ENCODE assay signal across 8 mouse cellular contexts in the genomic region with DNA sequence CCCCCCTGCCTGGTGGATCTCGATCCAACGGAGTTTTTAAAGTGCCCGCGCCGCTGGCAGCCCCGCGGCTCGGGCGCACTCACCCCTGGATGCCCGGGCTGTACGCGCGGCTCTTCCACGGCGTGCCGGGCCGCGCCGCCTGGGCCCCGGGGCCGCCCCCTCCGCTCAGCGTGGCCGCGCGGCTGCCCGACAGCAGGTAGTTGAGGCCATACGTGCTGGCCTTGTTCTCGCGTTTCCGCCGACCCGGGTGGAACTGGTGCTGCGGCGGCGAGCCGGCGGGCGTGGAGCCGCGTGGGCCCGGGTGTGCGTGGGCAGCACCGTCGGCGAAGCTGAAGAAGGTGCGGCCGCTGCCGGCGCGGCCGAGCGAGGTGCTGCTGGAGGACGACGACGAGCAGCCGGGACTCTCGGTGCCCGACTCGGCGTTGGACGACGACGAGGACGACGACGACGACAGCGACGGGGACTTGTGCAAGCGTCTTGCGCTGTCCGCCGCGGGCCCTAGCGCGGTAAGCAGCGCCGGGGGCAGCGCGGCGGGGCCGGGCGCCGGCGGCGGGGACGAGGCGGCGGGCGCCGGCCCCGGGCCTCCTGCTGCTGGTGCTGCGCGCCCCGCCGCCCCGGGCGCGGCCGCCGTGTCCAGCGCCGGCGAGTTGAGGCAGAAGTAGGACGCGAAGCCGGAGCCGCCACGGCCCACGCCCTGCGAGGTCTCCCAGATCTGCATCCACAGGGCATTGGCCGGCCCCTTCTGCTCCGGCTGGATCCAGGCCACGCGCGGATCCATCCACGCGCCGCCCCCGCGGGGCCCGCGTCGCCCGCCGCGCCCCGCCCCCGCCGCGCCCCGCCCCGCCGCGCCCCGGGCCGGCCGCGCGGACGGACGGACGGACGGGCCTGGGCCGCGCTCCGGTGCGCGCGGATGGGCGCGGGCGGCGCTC. TPM values are rescaled to one million over a fixed set of nuclear protein-coding genes. Genes with fewer than 3 reads are reported as not detected.
DNase-seq lines count a peak whose midpoint lies in the region; ATAC-seq and TF ChIP-seq lines count a peak whose summit lies in the region.

A gene (plus strand): TSS at position 342 of the 929 bp plus-strand sequence.

- H3K9ac ChIP-seq in hindbrain, embryonic 14.5 days, result peak within 1 kb of the TSS; percentile 90

- no peaks in the 10 kb centered on the region for H3K9me3 ChIP-seq in hindbrain, embryonic 14.5 days (ENCODE audit: control insufficient read depth, low read length)

- intact Hi-C loops in gastrocnemius, adult 2 months (cut with DNase I), result no loop called here

- H3K79me2 ChIP-seq in macrophage (ENCODE audit: inconsistent target), result peaks cover 46% of the 10 kb centered on the region

- H3K36me3 ChIP-seq in hindbrain, embryonic 14.5 days (replicated peaks; ENCODE audit: control insufficient read depth, insufficient read depth), result no peaks in the 10 kb centered on the region; the same call in 1 of the 2 replicates
- no peaks in the 10 kb centered on the region for H3K36me3 ChIP-seq in macrophage (ENCODE audit: inconsistent target)

- DNase-seq in cerebellum, postnatal 14 days, result peak; percentile 81 to 82
- DNase-seq in gastrocnemius, adult 2 months, result peak; percentile 80
- peak; percentile 43 for DNase-seq in hindbrain, embryonic 14.5 days (ENCODE audit: low spot score)
- DNase-seq in left cerebral cortex, adult 8-10 months (ENCODE audit: low spot score in 2 of 2), result peak in 1 of 2 experiments; percentile 54
- peak; percentile 63 for DNase-seq in right cerebral cortex, postnatal 14 days
- DNase-seq in c-Kit-positive CD71-positive TER-119-positive erythroid progenitor cells, embryonic 14.5 days (ENCODE audit: low spot score), result no peak

- H3K27ac ChIP-seq in gastrocnemius, adult 2 months, result peak within 1 kb of the TSS; percentile 99
- peak within 1 kb of the TSS; percentile 98 for H3K27ac ChIP-seq in hindbrain, embryonic 14.5 days
- peak within 1 kb of the TSS; percentile 31; the same call in 1 of the 2 replicates for H3K27ac ChIP-seq in macrophage

- H3K27me3 ChIP-seq in hindbrain, embryonic 14.5 days (ENCODE audit: control insufficient read depth, insufficient read depth, low read length), result no peaks in the 10 kb centered on the region

- H3K4me2 ChIP-seq in hindbrain, embryonic 14.5 days (replicated peaks), result peak within 1 kb of the TSS; percentile 96

- peak within 1 kb of the TSS; percentile 93 for H3K4me3 ChIP-seq in gastrocnemius, adult 2 months
- peak within 1 kb of the TSS; percentile 94 for H3K4me3 ChIP-seq in hindbrain, embryonic 14.5 days (replicated peaks; ENCODE audit: low read length)
- H3K4me3 ChIP-seq in macrophage (ENCODE audit: inconsistent target), result peak within 1 kb of the TSS; percentile 66

- H3K4me1 ChIP-seq in hindbrain, embryonic 14.5 days (replicated peaks; ENCODE audit: control insufficient read depth, insufficient read depth, low read length), result peaks cover 51% of the 10 kb centered on the region

- under 1% methylated on average over 91 of the region's 155 CpGs for WGBS in hindbrain, embryonic 14.5 days
- WGBS in macrophage (ENCODE audit: missing documents), result under 1% methylated on average over 99 of the region's 155 CpGs

- TF ChIP-seq CTCF in gastrocnemius, adult 2 months (IDR thresholded peaks at IDR 0.05), result no peak

- ATAC-seq in activated CD4-positive, CD25-positive, alpha-beta regulatory T cell, adult 4 months, result peak; percentile 2
- peak; percentile 10 for ATAC-seq in hindbrain, embryonic 14.5 days (ENCODE audit: low FRiP score)

RNA-seq across cellular contexts. Expression of the gene that starts here (rescaled TPM):
- 10 to 100 TPM; 35.8 to 36.9 TPM for polyA plus RNA-seq in activated CD4-positive, CD25-positive, alpha-beta regulatory T cell, adult 4 months (2017; shearing (Covaris generic))
- 10 to 100 TPM; 45.4 to 51.9 TPM for total RNA-seq in gastrocnemius, adult 2 months (2021)
- polyA plus RNA-seq in hindbrain, embryonic 14.5 days (2014; fragmentation: Nextera tagmentation; extraction: Ambion mirVana), result 73.3 and 86.6 TPM in 2 replicates
- total RNA-seq in left cerebral cortex, adult 8-10 months (2022), result 10 to 100 TPM; 73.7 to 94.6 (median 86.7) TPM
- total RNA-seq in macrophage (2018; cell fraction: chromatin; rRNA removed), result 100 to 1,000 TPM in 1 of 26 experiments, 10 to 100 TPM in 25; 31.1 to 148 (median 67.4) TPM
- total RNA-seq in macrophage (2018; cell fraction: cytosol; rRNA removed), result 10 to 100 TPM; 31.5 to 47.3 (median 39.2) TPM
- total RNA-seq in macrophage (2018; cell fraction: nucleus; rRNA removed), result 10 to 100 TPM; 22.2 to 84.0 (median 40.1) TPM
- 30.3 to 91.4 TPM (median 44.0 TPM) in 3 replicates for polyA plus RNA-seq in macrophage (2018)

Comparison
In these comparisons a context has a peak if more than half of its experiments do, and no peak if none do; other contexts are left out.
1. H3K27ac ChIP-seq: peak in every context shown above with its lines; median percentile 99 in gastrocnemius, adult 2 months; 98 in hindbrain, embryonic 14.5 days; 31 in macrophage.